Mouse (Mus musculus) neural tube, embryonic 15.5 days (tissue): ENCODE data around the gene H2-Q7. TPM values are rescaled to one million over a fixed set of nuclear protein-coding genes. Genes with fewer than 3 reads are reported as not detected.
"Not testable (repeated sequence)": the region's sequence is repeated elsewhere in the genome, so short reads cannot be mapped to it uniquely, and the experiment has no call there.

Experiments
- ATAC-seq: fragments of 200-750 bp; cut with Nextera tagmentation; 2 replicates; pipeline ENCODE4 v1.8.0; 2017; ENCODE audit warnings: mild to moderate bottlenecking, moderate TSS enrichment, moderate library complexity; ENCODE audit not compliant: low FRiP score
- H3K27ac ChIP-seq: fragments of 300-500 bp; sonication (generic); replicated peaks from 2 replicates; pipeline ENCODE4 v1.5.1; 2015; ENCODE audit warnings: mild to moderate bottlenecking, inconsistent platforms
- H3K27me3 ChIP-seq: fragments of 300-500 bp; sonication (generic); replicated peaks from 2 replicates; pipeline ENCODE4 v1.6.1; 2015; ENCODE audit warnings: inconsistent platforms
- H3K36me3 ChIP-seq: fragments of 300-500 bp; sonication (generic); 2 replicates; pipeline ENCODE4 v1.6.1; 2015; ENCODE audit warnings: inconsistent platforms
- H3K4me1 ChIP-seq: fragments of 300-500 bp; sonication (generic); 2 replicates; pipeline ENCODE4 v1.6.1; 2015; ENCODE audit warnings: inconsistent platforms
- H3K4me2 ChIP-seq: fragments of 300-500 bp; sonication (generic); 2 replicates; pipeline ENCODE4 v1.6.1; 2015; ENCODE audit warnings: inconsistent platforms, mild to moderate bottlenecking, moderate library complexity
- H3K4me3 ChIP-seq: fragments of 300-500 bp; sonication (generic); replicated peaks from 2 replicates; pipeline ENCODE4 v1.5.1; 2015; ENCODE audit warnings: mild to moderate bottlenecking, inconsistent platforms
- H3K9ac ChIP-seq: fragments of 300-500 bp; sonication (generic); replicated peaks from 2 replicates; pipeline ENCODE4 v1.6.1; 2015; ENCODE audit warnings: mild to moderate bottlenecking, inconsistent platforms
- H3K9me3 ChIP-seq: fragments of 300-500 bp; sonication (generic); replicated peaks from 2 replicates; pipeline ENCODE4 v1.6.1; 2016; ENCODE audit warnings: inconsistent platforms
- WGBS: fragments of 180-500 bp; shearing (Covaris S2); methylation state at CpG from one replicate; pipeline ENCODE4 v1.1.7; 2015; ENCODE audit warnings: mixed read lengths; 5-methylcytosine and 5-hydroxymethylcytosine counted together
- polyA plus RNA-seq: library from polyadenylated mRNA; unstranded; fragments of >200 nt; fragmentation: Nextera tagmentation; extraction: Ambion mirVana; gene quantifications from 2 replicates; pipeline ENCODE4 v1.2.1, GENCODE M21; 2015

H2-Q7 gene
- 5.6 and 12.6 TPM in 2 replicates for polyA plus RNA-seq

DNA sequence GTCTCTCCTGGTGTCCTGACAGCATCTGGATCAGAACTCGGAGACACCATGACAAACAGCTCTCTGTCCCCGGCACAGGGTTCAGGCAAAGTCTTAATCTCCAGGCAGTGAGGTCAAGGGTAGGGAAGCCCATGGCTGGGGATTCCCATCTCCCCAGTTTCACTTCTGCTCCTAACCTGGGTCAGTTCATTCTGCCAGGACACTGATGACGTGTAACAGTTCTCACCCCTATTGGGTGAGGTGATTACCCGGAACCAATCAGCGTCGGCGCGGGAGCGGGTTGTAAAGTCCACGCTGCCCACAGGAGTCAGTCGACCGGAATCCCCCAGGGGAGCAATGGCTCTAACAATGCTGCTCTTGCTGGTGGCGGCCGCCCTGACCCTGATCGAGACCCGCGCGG, at the start of gene H2-Q7:
Gene H2-Q7 (plus strand): TSS at position 271 of the 400 bp plus-strand sequence.
- H3K27ac ChIP-seq, H3K9me3 ChIP-seq, H3K4me1 ChIP-seq, H3K36me3 ChIP-seq: not testable (repeated sequence)
- peak within 1 kb of the TSS; percentile 86 for H3K4me2 ChIP-seq
- 2% methylated on average over 18 of the region's 18 CpGs for WGBS
- H3K27me3 ChIP-seq, result peaks cover 10% of the 10 kb centered on the region
- peak within 1 kb of the TSS; percentile 50 for H3K4me3 ChIP-seq
- peak; percentile 94 for ATAC-seq
- H3K9ac ChIP-seq, result peak within 1 kb of the TSS; percentile 48

DNA sequence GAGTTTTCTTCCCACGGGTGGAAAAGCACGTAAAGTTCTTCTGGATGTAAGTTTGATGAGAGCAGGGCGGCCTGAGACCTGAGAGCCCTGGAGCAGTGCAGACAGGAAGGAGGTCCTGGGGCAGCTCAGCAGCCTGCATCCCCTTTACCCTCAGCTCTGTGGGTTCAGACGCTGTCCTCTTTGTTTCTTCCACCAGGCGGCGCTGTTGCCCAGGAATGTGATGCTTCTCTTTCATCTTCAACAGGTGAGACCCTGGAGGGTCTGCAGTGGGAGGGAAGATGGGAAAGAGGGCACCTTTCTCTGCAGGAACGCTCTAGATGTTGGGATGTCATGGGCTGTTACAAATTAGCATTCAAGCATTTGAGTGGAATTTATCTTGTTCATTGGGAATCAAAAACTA, 49.2 kb upstream of the H2-Q7 start:
- WGBS, result 6% methylated on average over 7 of the region's 7 CpGs
- H3K27me3 ChIP-seq, H3K27ac ChIP-seq, ATAC-seq, H3K9me3 ChIP-seq, H3K4me3 ChIP-seq, H3K36me3 ChIP-seq, H3K9ac ChIP-seq, H3K4me2 ChIP-seq, H3K4me1 ChIP-seq: not testable (repeated sequence)

DNA sequence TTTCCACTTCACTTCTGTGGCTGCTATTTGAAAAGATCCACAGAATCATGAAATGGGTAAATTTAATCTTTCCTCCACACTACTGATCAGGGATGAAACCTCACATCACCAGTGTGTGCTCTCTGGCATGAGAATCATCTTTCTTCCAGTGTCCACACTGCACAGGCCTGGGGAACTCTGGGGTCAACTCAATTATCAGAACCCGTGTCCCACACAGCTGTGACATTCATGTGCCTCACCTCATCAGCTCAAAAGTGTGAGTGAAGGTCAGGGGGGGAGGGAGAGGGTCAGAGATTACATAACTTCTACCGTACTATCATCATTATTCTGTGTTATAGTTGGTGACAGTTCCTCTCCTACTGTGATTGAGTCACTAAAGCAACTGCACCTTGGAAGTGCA, 46.3 kb upstream of the H2-Q7 start:
- 84% methylated on average over 2 of the region's 2 CpGs for WGBS
- H3K4me3 ChIP-seq, H3K27me3 ChIP-seq, ATAC-seq, H3K9ac ChIP-seq, H3K27ac ChIP-seq, H3K4me2 ChIP-seq, H3K9me3 ChIP-seq, H3K4me1 ChIP-seq, H3K36me3 ChIP-seq: not testable (repeated sequence)

GRCm38 (mm10) chr17:35393864-35394800, 44.8 kb upstream of the H2-Q7 start:
- not testable (repeated sequence) for H3K9me3 ChIP-seq, H3K4me1 ChIP-seq, H3K27ac ChIP-seq, H3K36me3 ChIP-seq, H3K9ac ChIP-seq, H3K27me3 ChIP-seq
- Histone ChIP-seq H3K4me3 (peak overlapping the region; percentile 27), H3K4me2 (peak overlapping the region; percentile 53)
- ATAC-seq, result peak; percentile 85
- 2% methylated on average over 57 of the region's 75 CpGs for WGBS

GRCm38 (mm10) chr17:35396956-35397355, 42.0 kb upstream of the H2-Q7 start:
- not testable (repeated sequence) for H3K27me3 ChIP-seq, ATAC-seq, H3K9ac ChIP-seq, H3K4me1 ChIP-seq, H3K9me3 ChIP-seq, H3K4me3 ChIP-seq, H3K27ac ChIP-seq, H3K36me3 ChIP-seq, H3K4me2 ChIP-seq
- WGBS, result 78% methylated on average over 2 of the region's 2 CpGs

- not testable (repeated sequence) for H3K9me3 ChIP-seq, H3K4me3 ChIP-seq, H3K27ac ChIP-seq, H3K9ac ChIP-seq, H3K4me2 ChIP-seq, ATAC-seq, H3K4me1 ChIP-seq, H3K36me3 ChIP-seq, H3K27me3 ChIP-seq
- WGBS, result no CpG with 5 or more reads among the region's 1 CpGs
Observed at GRCm38 (mm10) chr17:35413057-35413456, 25.9 kb upstream of the H2-Q7 start.

DNA sequence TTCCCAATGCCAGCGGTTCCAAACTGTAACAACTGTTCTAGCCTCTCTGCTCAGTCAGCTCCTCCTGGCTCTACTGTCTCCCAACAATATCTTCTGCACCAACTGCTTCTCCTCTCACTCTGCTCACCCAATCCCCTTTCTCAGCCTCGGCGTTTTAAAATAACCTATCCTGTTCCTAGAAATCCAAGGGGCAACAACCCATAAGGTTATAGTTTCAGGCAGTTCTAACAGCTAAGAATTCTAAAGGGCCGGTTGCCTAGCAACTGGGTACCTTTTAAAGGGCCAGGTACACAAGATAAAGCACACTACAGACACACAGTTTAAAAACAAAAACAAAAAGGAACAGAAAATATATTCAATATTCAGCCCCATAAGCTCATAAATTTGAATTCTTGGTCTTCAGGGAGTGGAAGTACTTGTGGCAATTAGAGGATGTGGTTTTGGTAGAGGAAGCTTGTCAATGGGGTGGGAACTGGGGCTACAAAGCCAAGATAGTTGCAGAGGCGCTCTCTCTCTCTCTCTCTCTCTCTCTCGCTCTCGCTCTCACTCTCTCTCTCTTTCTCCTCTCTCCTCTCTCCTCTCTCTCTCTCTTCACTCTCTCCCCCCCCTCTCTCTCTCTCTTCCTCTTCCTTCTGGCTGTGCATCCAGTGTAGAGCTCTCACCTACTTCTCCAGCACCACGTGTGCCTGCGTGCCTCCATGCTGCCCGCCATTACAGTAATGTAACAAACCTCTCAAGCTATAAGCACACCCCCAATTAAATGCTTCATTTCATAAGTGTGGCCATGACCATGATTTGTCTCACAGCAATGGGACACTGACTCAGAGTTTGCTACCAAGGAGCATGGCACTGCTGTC, 23.5 kb upstream of the H2-Q7 start:
- not testable (repeated sequence) for H3K4me2 ChIP-seq, H3K4me1 ChIP-seq, H3K27ac ChIP-seq, H3K36me3 ChIP-seq, H3K27me3 ChIP-seq, H3K9ac ChIP-seq, H3K9me3 ChIP-seq, H3K4me3 ChIP-seq
- peak; percentile 81; the same call in 1 of the 2 replicates for ATAC-seq
- 92% methylated on average over 3 of the region's 10 CpGs for WGBS

DNA sequence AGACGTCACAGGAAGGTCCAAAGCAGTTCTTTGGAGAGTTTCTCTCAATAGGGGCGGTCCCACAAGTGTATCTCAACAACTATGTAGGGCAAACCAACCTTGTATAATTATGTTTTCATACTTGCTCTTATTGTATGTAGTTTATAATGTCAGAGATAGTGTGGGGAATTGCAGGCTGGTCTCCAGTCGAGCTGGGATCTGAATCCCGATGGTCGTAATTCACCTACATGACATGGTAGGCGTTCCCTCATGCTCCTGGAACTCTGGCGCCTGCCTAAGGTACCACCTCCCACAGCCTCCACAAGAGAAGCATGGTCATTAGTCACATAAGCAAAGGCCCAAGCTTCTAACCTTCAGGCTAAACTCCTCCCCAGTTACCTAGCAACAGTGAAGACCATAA, 20.2 kb upstream of the H2-Q7 start:
- no peak for ATAC-seq
- Histone ChIP-seq H3K4me3 (no peak overlapping the region), H3K27me3 (0 out of 2 replicates have a peak, but pooled peaks cover 6% of the 10 kb centered on the region), H3K27ac (no peak overlapping the region), H3K36me3 (no peaks in the 10 kb centered on the region), H3K9me3 (no peaks in the 10 kb centered on the region), H3K4me1 (no peaks in the 10 kb centered on the region), H3K9ac (no peak overlapping the region), H3K4me2 (no peak overlapping the region)
- 57% methylated on average over 7 of the region's 7 CpGs for WGBS

- not testable (repeated sequence) for H3K4me2 ChIP-seq, H3K27me3 ChIP-seq, ATAC-seq, H3K4me3 ChIP-seq, H3K9ac ChIP-seq, H3K9me3 ChIP-seq, H3K36me3 ChIP-seq, H3K27ac ChIP-seq, H3K4me1 ChIP-seq
- 78% methylated on average over 4 of the region's 4 CpGs for WGBS
Observed at GRCm38 (mm10) chr17:35419564-35419963, 19.4 kb upstream of the H2-Q7 start.

GRCm38 (mm10) chr17:35420206-35420810, 18.6 kb upstream of the H2-Q7 start:
- H3K4me3 ChIP-seq, H3K4me2 ChIP-seq: not testable (repeated sequence)

DNA sequence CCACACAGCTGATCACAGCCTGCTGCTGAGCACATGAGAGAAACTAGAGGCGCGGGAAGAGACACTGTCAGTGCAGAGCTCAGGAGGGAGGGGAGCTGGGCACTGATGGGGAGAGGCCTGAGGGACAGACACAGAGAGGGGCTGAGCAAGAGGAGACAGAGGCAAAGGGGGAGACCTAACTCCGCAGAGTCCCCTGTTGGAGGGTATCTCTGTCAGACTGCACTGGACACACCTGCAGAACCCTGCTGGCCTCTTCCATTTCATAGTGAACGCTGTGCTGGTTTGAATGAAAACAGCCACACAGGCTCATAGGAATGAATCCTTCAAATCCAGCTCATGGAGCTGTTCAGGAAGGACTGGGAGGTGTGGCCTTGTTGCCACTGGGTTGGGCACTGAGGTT, 17.6 kb upstream of the H2-Q7 start:
- not testable (repeated sequence) for H3K4me1 ChIP-seq, H3K9ac ChIP-seq, H3K4me3 ChIP-seq, ATAC-seq, H3K9me3 ChIP-seq, H3K36me3 ChIP-seq, H3K27ac ChIP-seq, H3K4me2 ChIP-seq
- H3K27me3 ChIP-seq, result peaks cover 24% of the 10 kb centered on the region
- WGBS, result 92% methylated on average over 4 of the region's 4 CpGs

More at GRCm38 (mm10) chr17:35420206-35420810, 18.6 kb upstream of the H2-Q7 start:
- not testable (repeated sequence) for H3K9me3 ChIP-seq, H3K27ac ChIP-seq, H3K36me3 ChIP-seq, ATAC-seq, H3K4me1 ChIP-seq, H3K9ac ChIP-seq
- peaks cover 15% of the 10 kb centered on the region for H3K27me3 ChIP-seq
- 19% methylated on average over 11 of the region's 11 CpGs for WGBS
